Mouse (Mus musculus) hindbrain, embryonic 15.5 days (tissue): ENCODE data around the gene Mdfi. TPM values are rescaled to one million over a fixed set of nuclear protein-coding genes. Genes with fewer than 3 reads are reported as not detected.
A peak's percentile ranks its signal among the peaks of the same experiment; 100 is the strongest.

Experiments
- ATAC-seq: fragments of 200-750 bp; cut with Nextera tagmentation; 2 replicates; pipeline ENCODE4 v1.8.0; 2017; ENCODE audit warnings: low read depth, moderate number of reproducible peaks, moderate TSS enrichment; ENCODE audit not compliant: low FRiP score
- H3K27ac ChIP-seq: fragments of 300-500 bp; sonication (generic); replicated peaks from 2 replicates; pipeline ENCODE4 v1.5.1; 2015; ENCODE audit warnings: mild to moderate bottlenecking, inconsistent platforms
- H3K27me3 ChIP-seq: fragments of 300-500 bp; sonication (generic); 2 replicates; pipeline ENCODE4 v1.6.1; 2015; ENCODE audit warnings: control low read depth, inconsistent platforms
- H3K36me3 ChIP-seq: fragments of 300-500 bp; sonication (generic); 2 replicates; pipeline ENCODE4 v1.6.1; 2015; ENCODE audit warnings: control low read depth, inconsistent platforms
- H3K4me1 ChIP-seq: fragments of 300-500 bp; sonication (generic); replicated peaks from 2 replicates; pipeline ENCODE4 v1.6.1; 2015; ENCODE audit warnings: control low read depth, inconsistent platforms
- H3K4me2 ChIP-seq: fragments of 300-500 bp; sonication (generic); 2 replicates; pipeline ENCODE4 v1.6.1; 2015; ENCODE audit warnings: moderate library complexity, mild to moderate bottlenecking, inconsistent platforms
- H3K4me3 ChIP-seq: fragments of 300-500 bp; sonication (generic); 2 replicates; pipeline ENCODE4 v1.5.1; 2015; ENCODE audit warnings: mild to moderate bottlenecking, inconsistent platforms
- H3K9ac ChIP-seq: fragments of 300-500 bp; sonication (generic); 2 replicates; pipeline ENCODE4 v1.6.1; 2015; ENCODE audit warnings: inconsistent platforms
- H3K9me3 ChIP-seq: fragments of 300-500 bp; sonication (generic); 2 replicates; pipeline ENCODE4 v1.6.1; 2016; ENCODE audit warnings: control low read depth, inconsistent platforms
- WGBS: fragments of 180-500 bp; shearing (Covaris S2); methylation state at CpG from one replicate; pipeline ENCODE4 v1.1.7; 2015; 5-methylcytosine and 5-hydroxymethylcytosine counted together
- polyA plus RNA-seq: library from polyadenylated mRNA; unstranded; fragments of >200 nt; fragmentation: Nextera tagmentation; extraction: Ambion mirVana; gene quantifications from 2 replicates; pipeline ENCODE4 v1.2.1, GENCODE M21; 2015

The Mdfi gene
- polyA plus RNA-seq: 4.0 and 4.2 TPM in 2 replicates

DNA sequence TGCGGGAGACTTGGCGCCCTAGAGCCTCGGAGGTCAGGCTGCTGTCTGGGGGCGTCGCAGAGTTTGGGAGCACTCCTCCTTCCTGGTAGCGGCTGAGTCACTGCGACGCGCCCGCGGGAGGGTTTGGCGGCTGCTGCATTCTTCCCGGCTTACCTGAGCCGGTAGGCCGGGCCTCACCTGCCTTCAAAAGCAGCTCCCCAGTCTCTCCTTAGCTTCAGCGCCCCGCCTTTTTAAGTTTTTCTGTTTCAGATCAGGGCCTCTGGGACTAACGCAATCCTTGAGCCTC lies at the start of gene Mdfi:
Gene Mdfi, minus strand, starts transcription at position 210 of the 286 bp plus-strand sequence.
- no peak for ATAC-seq
- H3K4me3 ChIP-seq: peak within 1 kb of the TSS; percentile 57
- peaks cover 27% of the 10 kb centered on the region for H3K4me1 ChIP-seq
- no peaks in the 10 kb centered on the region for H3K9me3 ChIP-seq
- H3K9ac ChIP-seq: no peak within 1 kb of the TSS
- H3K36me3 ChIP-seq: no peaks in the 10 kb centered on the region
- H3K4me2 ChIP-seq: peak within 1 kb of the TSS; percentile 97
- peaks cover 48% of the 10 kb centered on the region for H3K27me3 ChIP-seq
- no peak within 1 kb of the TSS for H3K27ac ChIP-seq
- 6% methylated on average over 18 of the region's 18 CpGs for WGBS

DNA sequence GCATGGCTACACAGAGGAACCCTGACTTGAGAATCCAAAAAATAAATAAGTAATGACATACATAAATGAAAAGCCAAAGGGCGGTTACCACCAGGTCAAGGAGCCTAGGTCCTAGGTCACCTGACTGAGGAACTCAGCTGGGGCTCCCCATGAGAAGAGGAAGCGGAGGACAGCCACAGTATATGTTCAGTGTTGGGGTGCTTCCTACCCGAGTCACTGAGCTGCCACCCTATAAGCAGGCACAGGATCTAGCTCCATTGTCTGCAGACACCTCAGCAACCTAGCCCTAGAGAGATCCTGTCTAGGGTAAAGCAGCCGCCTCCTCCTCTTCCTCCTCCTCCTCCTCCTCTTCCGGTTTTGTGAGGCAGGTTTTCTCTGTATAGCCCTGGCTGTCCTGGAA lies 48.6 kb upstream of the Mdfi start:
- Histone ChIP-seq H3K27ac (no peak overlapping the region), H3K36me3 (no peaks in the 10 kb centered on the region), H3K4me2 (no peak overlapping the region), H3K4me1 (peaks cover 35% of the 10 kb centered on the region), H3K9me3 (no peaks in the 10 kb centered on the region), H3K9ac (no peak overlapping the region), H3K27me3 (peaks cover 4% of the 10 kb centered on the region; the same call in 1 of the 2 replicates), H3K4me3 (no peak overlapping the region)
- WGBS: 91% methylated on average over 5 of the region's 5 CpGs
- no peak for ATAC-seq

DNA sequence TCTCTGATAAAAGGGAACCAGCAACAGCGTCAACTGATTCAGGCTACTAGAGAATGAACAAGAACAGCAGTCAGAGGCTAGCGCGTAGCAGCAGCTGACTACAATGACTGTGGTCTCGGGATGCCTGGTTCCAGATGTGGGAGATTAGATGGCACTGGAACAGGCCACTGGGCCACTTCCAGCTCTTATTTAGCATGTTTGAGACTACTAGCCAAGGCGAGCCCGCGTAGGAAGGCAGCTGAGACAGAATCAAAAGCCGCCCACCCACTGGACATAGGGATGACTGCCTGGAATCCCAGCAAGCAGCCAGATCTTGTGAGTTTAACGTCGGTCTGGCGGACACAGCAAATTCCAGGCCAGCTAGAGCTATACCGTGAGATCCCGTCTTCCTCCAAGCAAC lies 46.8 kb upstream of the Mdfi start:
- Histone ChIP-seq H3K4me3 (no peak overlapping the region), H3K9ac (no peak overlapping the region), H3K27ac (no peak overlapping the region), H3K4me2 (no peak overlapping the region), H3K36me3 (no peaks in the 10 kb centered on the region), H3K4me1 (peaks cover 40% of the 10 kb centered on the region), H3K27me3 (peaks cover 4% of the 10 kb centered on the region; the same call in 1 of the 2 replicates), H3K9me3 (no peaks in the 10 kb centered on the region)
- 68% methylated on average over 13 of the region's 13 CpGs for WGBS
- ATAC-seq: no peak

DNA sequence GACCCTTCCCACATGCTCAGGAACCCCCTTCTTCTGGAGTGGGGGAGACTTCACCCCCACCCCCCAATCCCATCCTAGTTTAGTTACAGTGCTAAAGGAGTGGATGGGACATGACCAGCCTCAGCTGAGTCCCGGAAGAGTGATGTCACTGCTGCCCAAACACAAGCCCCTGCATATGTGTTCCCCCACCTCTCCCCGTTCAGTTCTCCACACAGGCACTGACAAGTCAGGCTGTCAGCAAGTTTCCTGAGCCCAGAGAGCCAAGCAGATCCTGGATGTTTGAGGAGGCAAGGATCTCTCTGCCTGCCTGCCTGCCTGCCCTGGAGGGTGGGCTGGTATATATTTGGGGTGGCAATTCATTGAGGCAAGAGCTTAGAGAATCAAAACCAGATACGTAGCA lies 44.7 kb upstream of the Mdfi start:
- Histone ChIP-seq H3K4me1 (peaks cover 41% of the 10 kb centered on the region), H3K9me3 (no peaks in the 10 kb centered on the region), H3K27ac (peak overlapping the region; percentile 85), H3K4me2 (peak overlapping the region; percentile 84), H3K36me3 (peaks cover 13% of the 10 kb centered on the region; the same call in 1 of the 2 replicates), H3K27me3 (peaks cover 4% of the 10 kb centered on the region; the same call in 1 of the 2 replicates), H3K9ac (peak overlapping the region; percentile 62), H3K4me3 (peak overlapping the region; percentile 47)
- peak; percentile 27 for ATAC-seq
- WGBS: 16% methylated on average over 3 of the region's 3 CpGs

DNA sequence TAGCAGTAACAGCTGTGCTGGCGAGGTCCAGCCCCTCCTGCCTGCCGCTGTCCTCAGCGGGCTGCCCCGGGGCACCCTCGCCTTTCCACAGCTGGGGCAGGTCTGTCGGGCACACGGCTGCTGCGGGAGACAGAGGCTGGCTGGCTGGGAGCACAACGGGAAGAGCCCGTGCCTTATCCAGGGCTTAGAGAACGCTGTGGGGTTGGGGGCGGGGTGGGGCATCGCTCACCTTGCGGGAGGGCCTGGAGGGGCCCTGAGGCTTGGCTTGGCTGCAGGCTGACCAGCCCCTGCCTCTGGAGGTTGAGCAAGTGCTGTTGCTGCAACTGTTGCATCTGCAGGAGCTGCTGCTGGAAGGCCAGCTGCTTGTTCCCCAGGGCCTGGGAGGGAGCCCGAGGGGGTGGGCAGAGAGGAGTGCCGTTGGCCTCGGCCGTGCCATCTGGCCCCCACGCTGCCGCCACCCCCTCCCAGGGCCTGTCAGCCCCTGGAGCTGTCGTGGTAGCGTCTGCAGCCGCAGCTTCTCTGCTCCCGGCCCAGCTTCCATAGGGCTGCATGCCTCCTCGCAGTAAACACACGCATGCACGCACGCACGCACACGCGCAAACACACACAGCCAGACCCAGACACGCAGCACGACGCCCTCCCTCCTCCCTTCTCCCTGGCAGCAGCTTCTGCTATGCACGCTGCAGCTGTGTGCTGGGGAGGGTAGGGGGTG lies 44.0 kb upstream of the Mdfi start:
- H3K4me2 ChIP-seq: peak overlapping the region; percentile 84
- peak; percentile 75 for ATAC-seq
- peaks cover 13% of the 10 kb centered on the region; the same call in 1 of the 2 replicates for H3K36me3 ChIP-seq
- peak overlapping the region; percentile 47 for H3K4me3 ChIP-seq
- 3% methylated on average over 30 of the region's 35 CpGs for WGBS
- peaks cover 4% of the 10 kb centered on the region; the same call in 1 of the 2 replicates for H3K27me3 ChIP-seq
- peak overlapping the region; percentile 62 for H3K9ac ChIP-seq
- peaks cover 47% of the 10 kb centered on the region for H3K4me1 ChIP-seq
- no peaks in the 10 kb centered on the region for H3K9me3 ChIP-seq
- peak overlapping the region; percentile 85 for H3K27ac ChIP-seq

DNA sequence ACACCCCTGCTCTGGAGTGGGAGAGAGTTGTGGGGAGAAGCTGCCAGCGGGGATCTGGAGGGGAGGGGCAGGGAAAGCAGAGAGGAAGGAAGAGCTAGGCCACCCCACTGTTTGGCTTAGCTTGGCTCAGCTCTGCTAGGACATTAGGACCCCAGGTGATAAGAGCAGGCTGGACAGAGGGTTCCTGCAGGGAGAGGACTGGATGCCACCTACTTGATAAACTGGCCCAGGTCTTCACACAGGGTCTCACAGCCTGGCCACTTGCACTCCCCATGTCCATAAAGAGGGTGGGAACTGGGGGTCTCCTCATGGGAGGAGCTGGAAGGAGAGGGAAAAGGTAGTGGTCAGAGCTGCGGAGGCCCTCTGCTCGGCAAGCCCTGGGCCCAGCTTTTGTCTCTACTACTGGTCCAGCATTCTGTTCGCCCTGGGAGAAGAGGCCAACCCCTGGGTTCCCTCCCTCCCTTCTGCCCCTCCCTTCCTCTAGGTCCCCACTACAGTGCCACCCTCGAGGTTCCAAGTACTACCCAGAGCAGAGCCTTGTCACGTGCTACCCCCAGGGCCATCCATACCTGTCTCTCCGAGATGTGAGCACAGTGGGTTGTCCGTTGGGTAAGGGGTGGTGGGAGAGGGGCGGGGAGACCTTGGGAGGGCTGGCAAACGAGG lies 43.4 kb upstream of the Mdfi start:
- Histone ChIP-seq H3K9me3 (no peaks in the 10 kb centered on the region), H3K4me1 (peaks cover 54% of the 10 kb centered on the region), H3K4me3 (peak overlapping the region; percentile 47), H3K9ac (peak overlapping the region; percentile 62), H3K4me2 (peak overlapping the region; percentile 84), H3K36me3 (peaks cover 13% of the 10 kb centered on the region; the same call in 1 of the 2 replicates), H3K27ac (peak overlapping the region; percentile 85), H3K27me3 (peaks cover 4% of the 10 kb centered on the region; the same call in 1 of the 2 replicates)
- ATAC-seq: peak; percentile 19
- WGBS: 14% methylated on average over 10 of the region's 10 CpGs

DNA sequence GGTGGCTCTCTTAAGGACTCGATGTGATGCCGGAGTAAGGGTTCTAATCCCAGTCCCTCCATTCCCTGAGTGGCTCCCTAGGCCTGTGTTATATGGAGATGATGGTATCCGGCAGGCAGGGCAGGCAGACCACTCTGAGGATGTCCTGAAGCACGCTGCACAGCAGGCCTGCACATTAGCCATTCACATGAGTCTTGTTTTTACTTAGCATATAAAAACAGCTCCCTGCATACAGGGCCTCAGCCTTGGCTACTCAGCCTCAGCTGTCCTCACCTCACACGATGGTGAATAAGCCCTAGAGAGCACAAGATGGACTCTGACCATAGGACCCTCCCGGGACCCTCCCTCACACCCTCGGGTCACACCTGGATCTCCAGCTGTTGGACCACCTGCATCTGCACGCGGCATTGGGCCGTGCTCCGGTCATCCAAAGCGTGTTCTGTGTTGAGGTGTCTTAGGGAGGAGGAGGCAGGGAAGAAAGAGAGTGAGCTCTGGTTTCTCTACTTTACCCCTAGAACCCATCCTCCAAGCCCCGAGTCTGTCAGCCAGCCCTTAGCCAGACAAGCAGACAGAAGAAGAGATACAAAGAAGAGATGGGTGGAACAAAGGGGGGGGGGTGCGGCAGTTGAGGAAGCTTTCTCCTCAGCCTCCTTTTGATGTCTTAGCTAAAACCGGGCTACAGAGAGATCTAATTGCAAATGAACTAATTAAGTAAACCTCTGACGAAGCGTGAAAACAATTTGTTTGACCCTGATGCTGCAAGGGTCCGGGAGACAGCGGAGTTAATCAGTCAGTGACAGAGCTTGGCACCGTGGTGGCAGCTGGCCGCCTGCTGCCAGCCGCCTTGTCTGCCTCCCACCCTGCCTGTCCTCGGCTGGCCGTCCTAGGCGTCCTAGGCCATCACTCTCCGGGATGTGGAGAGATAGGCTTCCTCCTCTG lies 42.6 kb upstream of the Mdfi start:
- peak; percentile 24; the same call in 1 of the 2 replicates for ATAC-seq
- Histone ChIP-seq H3K36me3 (peaks cover 13% of the 10 kb centered on the region; the same call in 1 of the 2 replicates), H3K9ac (peak overlapping the region; percentile 62), H3K27ac (peak overlapping the region; percentile 85), H3K27me3 (peaks cover 4% of the 10 kb centered on the region; the same call in 1 of the 2 replicates), H3K4me1 (peaks cover 62% of the 10 kb centered on the region), H3K4me3 (peak overlapping the region; percentile 47), H3K4me2 (peak overlapping the region; percentile 84), H3K9me3 (no peaks in the 10 kb centered on the region)
- 10% methylated on average over 26 of the region's 26 CpGs for WGBS

DNA sequence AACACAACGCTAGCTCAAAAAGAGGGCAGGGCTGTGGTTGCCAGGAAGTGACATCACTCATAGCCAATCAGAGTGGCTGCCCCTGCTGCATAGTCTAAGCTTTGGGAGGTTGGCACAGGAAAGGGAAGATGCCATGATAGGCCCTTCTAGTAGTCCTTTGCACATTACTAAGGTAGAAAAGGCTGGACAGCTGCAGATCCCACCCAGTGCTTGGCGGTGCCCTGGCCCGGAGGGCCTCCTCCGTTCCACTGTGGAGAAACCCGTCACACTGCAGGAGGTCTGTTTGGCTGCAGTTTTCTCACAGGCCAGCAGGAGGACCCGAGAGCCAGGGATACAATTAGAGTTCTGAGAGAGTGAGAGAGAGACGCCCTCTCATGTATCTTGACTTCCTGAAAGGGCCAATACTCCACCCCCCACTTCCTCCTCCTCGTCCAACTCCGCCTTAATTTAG lies 38.9 kb upstream of the Mdfi start:
- H3K4me1 ChIP-seq: peaks cover 47% of the 10 kb centered on the region
- H3K9ac ChIP-seq: no peak overlapping the region
- H3K36me3 ChIP-seq: peaks cover 13% of the 10 kb centered on the region; the same call in 1 of the 2 replicates
- 9% methylated on average over 9 of the region's 9 CpGs for WGBS
- H3K4me3 ChIP-seq: 0 out of 2 replicates have a peak overlapping the region, but pooled peaks have one; percentile 8
- peak overlapping the region; percentile 70 for H3K27ac ChIP-seq
- ATAC-seq: peak; percentile 39
- H3K9me3 ChIP-seq: no peaks in the 10 kb centered on the region
- H3K27me3 ChIP-seq: no peaks in the 10 kb centered on the region
- H3K4me2 ChIP-seq: peak overlapping the region; percentile 30

DNA sequence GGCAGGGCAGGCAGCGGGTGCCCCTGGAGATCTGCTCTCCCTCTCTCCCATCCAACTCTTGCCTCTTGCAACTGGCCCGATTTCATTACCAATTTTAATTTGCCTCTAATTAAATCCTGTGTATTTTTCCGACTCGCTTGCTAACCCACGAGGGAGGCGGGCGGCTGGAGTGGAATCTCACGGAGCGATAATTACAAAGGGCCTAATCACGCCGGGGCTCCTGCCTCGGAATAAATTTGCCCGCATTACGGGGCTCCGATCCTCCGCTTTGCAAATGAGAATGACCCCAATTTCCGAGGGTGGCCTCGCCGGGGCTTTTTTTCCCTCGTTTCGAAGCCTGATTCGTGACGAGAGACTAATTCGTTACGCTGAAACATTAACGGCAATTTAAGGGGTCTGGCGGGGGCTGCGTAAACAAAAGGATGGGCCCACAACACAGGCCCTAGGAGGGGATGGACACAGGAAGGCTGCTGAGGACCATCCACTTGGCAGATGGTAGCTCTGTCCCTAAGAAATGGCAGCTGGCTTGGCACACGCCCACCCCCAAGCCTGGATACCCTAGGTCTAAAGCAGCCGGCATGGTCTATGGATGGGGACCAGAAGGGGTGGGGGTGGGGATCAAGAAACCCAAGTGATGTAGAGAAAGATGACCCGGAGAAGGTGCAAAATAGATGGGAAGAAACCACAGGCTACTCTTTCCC lies 38.0 kb upstream of the Mdfi start:
- peak; percentile 29; the same call in 1 of the 2 replicates for ATAC-seq
- H3K36me3 ChIP-seq: peaks cover 13% of the 10 kb centered on the region; the same call in 1 of the 2 replicates
- H3K4me3 ChIP-seq: no peak overlapping the region
- no peaks in the 10 kb centered on the region for H3K9me3 ChIP-seq
- H3K27ac ChIP-seq: peak overlapping the region; percentile 70
- peaks cover 38% of the 10 kb centered on the region for H3K4me1 ChIP-seq
- peak overlapping the region; percentile 28 for H3K4me2 ChIP-seq
- H3K27me3 ChIP-seq: no peaks in the 10 kb centered on the region
- 29% methylated on average over 31 of the region's 31 CpGs for WGBS
- no peak overlapping the region for H3K9ac ChIP-seq

DNA sequence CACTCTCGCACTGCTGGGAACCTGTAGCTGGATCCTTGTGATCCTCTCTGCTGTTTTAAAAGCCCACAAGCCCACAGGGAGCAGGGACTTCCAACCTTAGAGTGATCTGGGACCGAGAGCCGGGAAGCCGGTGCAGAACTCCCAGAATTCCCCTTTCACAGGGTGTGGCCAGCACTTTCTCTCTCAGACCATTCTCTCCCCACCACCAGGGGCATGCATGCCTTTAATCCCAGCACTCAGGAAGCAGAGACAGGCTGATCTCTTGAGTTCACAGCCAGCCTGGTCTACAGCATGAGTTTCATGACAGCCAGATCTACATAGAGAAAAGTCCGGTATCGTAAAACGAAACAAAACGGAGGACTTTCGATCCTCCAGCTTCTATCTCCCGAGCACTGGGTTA lies 35.4 kb upstream of the Mdfi start:
- no peak overlapping the region for H3K9ac ChIP-seq
- 95% methylated on average over 10 of the region's 10 CpGs for WGBS
- H3K4me3 ChIP-seq: no peak overlapping the region
- no peak overlapping the region for H3K4me2 ChIP-seq
- no peak overlapping the region for H3K27ac ChIP-seq
- H3K4me1 ChIP-seq: peaks cover 28% of the 10 kb centered on the region
- H3K27me3 ChIP-seq: no peaks in the 10 kb centered on the region
- H3K36me3 ChIP-seq: peaks cover 6% of the 10 kb centered on the region; the same call in 1 of the 2 replicates
- ATAC-seq: no peak
- H3K9me3 ChIP-seq: no peaks in the 10 kb centered on the region

DNA sequence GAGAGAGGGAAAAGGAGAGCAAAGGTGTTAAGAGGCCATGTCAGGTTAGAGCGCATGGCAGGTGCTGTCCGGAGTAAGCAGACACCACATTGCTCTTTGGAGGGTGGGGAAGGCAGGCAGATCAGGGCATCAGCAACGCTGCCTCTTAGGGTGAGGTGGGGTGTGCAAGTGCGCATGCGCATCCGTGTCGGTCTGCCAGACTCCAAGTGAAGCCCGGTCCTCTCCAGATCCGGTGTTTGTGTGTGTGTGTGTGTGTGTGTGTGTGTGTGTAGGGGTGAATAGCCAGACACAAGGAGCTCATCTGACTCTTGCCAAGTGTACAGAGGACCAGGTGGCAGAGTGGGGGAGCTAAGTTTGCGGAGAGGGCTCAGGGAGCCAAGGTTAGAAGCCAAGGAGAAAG lies 31.5 kb upstream of the Mdfi start:
- Histone ChIP-seq H3K9ac (no peak overlapping the region), H3K27me3 (peaks cover 2% of the 10 kb centered on the region; the same call in 1 of the 2 replicates), H3K4me3 (no peak overlapping the region), H3K36me3 (no peaks in the 10 kb centered on the region), H3K27ac (no peak overlapping the region), H3K4me2 (no peak overlapping the region), H3K9me3 (no peaks in the 10 kb centered on the region), H3K4me1 (peaks cover 9% of the 10 kb centered on the region; the same call in 1 of the 2 replicates)
- no peak for ATAC-seq
- 65% methylated on average over 10 of the region's 10 CpGs for WGBS
